Mouse (Mus musculus) testis, postnatal 10 days (tissue): ENCODE data around the gene Trnp1.
A peak's percentile ranks its signal among the peaks of the same experiment; 100 is the strongest.

ENCODE experiments used
- DNase-seq: peaks from one replicate; pipeline ENCODE4 v3.0.0; 2021; ENCODE audit warnings: low spot score

The Trnp1 gene

DNA sequence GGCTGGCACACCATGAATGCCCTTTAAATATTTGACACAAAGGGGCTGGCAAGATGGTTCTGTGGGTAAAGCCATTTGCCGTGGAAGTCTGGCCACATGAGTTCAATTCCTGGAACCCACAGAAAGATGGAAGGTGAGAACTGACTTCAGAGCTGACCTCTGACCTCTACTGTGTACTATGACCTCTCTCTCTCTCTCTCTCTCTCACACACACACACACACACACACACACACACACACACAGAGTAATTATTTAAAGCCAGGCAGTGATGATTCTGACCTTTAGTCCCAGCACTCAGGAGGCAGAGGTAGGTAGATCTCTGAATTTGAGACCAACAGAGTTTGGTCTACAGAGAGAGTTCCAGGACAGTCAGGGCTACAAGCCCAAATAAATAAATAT, 38.3 kb downstream of the Trnp1 start:
- no peak for DNase-seq

DNA sequence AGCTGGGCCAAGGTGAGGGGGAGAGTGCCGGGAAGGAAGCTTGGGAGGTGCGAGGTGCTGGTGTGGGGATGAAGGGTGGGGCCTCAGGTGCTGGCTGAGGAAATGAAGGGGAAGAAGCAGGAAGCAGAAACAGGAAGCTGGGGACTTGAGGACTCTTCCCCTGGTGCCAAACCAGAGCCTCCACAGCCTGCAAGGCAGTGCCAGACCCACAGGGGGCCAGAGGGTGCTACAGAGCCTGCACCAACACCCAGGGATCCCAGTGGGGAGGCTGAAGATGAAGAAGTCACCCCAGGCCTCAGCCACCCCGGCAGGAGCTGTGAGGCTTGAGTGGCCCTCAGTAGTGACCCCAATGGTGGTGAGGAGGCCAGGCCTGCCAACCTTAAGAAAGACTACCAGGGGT, 40.3 kb downstream of the Trnp1 start:
- no peak for DNase-seq

DNA sequence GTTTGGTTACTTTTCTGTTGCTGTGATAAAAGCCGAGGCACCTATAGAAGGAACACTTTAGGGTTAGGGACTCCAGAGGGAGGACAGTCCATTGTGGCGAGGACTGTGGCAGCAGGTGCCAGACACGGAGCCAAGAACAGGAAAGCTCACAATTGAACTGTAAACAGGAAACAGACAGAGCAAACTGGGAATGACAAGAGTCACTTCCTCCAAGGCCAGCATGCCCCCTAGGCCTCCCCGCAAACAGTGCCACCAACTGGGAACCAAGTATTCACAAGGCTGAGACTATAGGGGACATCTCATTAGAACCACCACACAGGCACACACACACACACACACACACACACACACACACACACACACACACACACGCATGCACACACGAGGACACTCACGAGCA, 45.9 kb downstream of the Trnp1 start:
- no peak for DNase-seq

DNA sequence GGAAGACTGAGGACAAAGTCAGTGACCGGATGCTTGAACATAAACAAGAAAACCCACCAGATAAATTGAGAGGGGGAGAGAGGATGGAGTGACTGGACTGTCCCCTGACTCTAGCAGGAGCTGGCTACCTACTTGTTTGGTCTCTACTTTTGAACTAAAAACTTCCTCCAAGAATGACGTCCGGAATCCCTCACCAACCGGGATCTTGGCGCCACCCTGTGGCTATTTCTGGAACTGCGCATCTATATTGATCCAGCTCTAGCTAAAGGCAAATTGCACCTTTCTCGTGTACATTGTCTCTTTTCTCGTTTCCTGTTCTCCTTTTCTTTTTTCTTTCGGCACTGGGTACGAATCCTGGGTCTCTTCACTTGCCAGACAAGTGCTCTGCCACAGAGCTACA, 46.8 kb downstream of the Trnp1 start:
- DNase-seq, result peak; percentile 96

DNA sequence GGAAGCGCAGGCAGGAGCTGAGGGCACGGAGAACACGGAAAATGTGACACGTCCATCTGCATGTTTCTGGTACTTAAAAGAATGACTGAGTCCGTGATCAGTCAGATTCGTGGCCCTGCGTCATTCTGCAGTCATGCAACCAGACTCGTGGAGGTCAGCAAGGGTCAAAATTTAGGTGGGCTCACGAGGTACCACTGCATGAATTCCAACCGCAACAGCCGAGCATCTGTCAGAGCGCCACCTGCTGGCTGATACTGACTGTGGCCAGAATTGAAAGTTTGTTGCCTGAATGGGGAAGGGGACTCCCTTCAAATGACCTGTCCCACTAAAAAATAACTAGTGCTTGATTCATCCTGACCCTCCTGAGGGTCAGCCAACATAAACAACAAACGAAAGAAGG, 48.6 kb downstream of the Trnp1 start:
- peak; percentile 84 for DNase-seq

DNA sequence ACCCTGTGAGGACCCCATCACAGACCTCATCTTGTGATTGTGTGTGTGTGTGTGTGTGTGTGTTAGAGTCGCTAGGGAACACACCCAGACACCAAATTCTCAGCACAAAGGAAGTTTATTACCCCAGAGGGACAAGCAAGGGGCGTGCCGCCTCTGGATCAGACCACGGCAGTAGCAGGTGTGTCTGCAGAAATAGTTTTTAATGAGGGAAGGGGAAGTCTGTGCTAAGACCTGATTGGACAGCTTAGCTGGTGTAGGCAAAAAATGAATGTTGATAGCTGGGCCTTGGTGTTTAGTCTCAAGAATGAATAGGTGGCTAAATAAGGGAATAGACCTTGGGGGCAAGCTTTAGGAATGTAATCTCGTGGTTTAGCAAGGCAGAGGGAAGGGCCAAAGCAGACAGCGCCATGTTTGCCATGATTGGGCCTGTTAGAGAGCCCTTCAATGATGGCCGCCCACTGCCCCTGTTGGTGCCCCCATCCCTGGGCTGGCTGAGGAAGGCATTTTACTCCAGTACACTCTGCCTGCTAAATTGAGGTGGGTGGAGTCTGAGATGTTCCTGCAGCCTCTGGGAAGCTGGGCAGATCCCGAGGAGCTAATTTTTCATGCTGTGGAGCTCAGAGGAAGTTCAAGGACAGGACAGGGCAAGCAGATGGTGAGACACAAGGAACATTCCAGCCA, 49.5 kb downstream of the Trnp1 start:
- DNase-seq, result peak; percentile 52

DNA sequence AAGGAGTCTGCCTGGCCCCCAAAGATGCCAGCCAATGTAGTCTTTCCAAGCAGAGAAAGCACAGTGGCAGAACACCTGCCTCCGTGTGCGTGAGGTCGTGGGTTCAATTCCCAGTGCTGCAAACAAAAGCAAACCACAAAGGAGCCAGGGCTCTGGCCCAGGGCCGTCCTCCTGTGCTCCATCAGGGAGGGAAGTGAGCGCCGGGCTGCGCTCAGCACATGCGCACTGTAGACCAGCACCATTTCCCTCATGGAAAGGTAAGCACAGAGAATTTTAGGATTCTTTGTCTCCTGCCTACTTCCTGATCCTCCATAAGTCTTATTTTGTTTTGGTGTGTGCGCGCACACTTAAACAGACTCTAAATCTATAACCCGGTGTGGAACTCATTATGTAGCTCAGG, 50.4 kb downstream of the Trnp1 start:
- DNase-seq, result no peak

DNA sequence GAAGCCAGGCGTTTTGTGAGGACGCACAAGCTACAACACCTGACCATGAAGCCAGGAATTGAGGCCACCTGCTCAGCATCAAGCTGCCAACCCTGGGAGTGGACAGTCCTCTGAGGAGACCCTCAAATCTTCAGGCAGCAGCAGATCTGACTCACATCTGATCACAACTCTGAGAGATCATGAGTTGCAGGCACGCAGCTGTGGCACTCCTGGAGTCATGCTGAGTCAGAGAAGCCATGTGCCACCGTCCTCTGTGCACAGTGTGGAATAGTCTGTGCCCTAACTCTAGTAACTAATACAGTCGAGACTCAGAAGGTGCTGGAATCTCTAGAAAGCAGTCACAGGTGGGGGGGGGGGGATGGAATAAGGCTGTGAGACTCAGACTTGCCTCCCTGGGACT, 51.0 kb downstream of the Trnp1 start:
- DNase-seq, result no peak

DNA sequence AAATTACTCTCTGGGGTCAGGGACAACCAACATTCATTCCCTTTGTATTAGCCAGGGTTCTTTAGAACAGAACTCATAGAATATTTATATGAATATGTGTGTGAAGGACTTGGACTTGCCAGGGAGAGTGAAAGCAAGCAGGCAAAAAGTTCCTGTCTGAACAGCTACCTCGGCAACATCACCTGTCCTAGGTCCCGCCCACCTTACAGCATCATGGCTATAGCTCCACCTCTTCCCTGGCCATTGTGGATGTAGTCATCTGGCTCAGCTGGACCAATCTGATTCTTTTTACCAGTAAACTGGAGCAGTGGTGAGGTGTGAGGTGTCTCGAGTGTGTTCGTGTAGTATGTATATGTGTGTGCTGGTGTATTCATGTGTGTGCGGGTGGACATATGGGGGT, 52.6 kb downstream of the Trnp1 start:
- no peak for DNase-seq

DNA sequence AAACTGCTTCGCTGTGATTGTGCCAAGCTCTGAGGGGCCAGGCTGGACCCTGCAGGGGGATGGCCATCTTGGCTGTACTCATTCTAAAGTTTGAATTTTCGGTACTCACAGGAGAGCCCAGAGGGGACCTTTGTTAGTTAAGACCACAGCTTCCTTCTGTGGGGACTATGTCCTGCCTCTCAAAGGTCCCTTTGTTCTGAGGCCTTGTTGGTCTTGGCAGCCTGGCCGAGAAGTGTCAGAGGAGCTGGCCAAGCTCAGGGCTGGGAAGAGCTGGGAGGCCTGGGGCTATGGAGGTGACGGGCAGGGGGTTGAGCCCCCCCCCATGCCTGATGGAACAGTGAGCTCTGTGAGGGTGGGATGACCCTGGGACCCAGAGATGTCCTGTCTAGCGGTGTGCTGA, 55.3 kb downstream of the Trnp1 start:
- DNase-seq, result no peak

DNA sequence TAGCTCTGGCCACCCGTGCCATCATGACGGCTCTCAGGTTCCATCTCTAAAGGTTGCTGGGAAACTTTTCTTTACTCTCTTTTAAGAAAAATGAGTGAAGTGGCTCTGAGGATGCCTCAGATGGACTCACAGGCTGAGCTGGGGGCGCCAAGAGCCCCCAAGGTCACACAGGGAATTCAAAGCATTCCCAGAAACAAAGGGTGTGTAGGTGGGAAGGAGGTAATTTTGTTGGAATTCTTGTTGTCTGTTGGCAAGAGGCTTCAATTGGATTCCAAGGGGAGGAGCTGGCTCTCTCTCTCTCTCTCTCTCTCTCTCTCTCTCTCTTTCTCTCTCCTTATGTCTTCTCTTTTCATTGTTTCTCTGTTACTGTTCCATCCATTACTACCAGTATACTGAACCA, 56.2 kb downstream of the Trnp1 start:
- no peak for DNase-seq
